Mouse (Mus musculus) midbrain, embryonic 13.5 days (tissue): Measurements from ENCODE around the gene Magi1. TPM values are rescaled to one million over a fixed set of nuclear protein-coding genes. Genes with fewer than 3 reads are reported as not detected.

ENCODE experiments used
- ATAC-seq: fragments of 200-750 bp; cut with Nextera tagmentation; 2 replicates; pipeline ENCODE4 v1.8.0; 2017; ENCODE audit warnings: mild to moderate bottlenecking, moderate TSS enrichment, moderate library complexity
- H3K27ac ChIP-seq: fragments of 300-500 bp; sonication (generic); 2 replicates; pipeline ENCODE4 v1.5.1; 2015; ENCODE audit warnings: inconsistent platforms, mild to moderate bottlenecking, moderate library complexity
- H3K27me3 ChIP-seq: fragments of 300-500 bp; sonication (generic); 2 replicates; pipeline ENCODE4 v1.6.1; 2015; ENCODE audit warnings: mild to moderate bottlenecking, inconsistent platforms
- H3K36me3 ChIP-seq: fragments of 300-500 bp; sonication (generic); 2 replicates; pipeline ENCODE4 v1.6.1; 2015; ENCODE audit warnings: mild to moderate bottlenecking, inconsistent platforms
- H3K4me1 ChIP-seq: fragments of 300-500 bp; sonication (generic); replicated peaks from 2 replicates; pipeline ENCODE4 v1.6.1; 2015; ENCODE audit warnings: inconsistent platforms
- H3K4me2 ChIP-seq: fragments of 300-500 bp; sonication (generic); replicated peaks from 2 replicates; pipeline ENCODE4 v1.6.1; 2015; ENCODE audit warnings: moderate library complexity, mild to moderate bottlenecking, inconsistent platforms
- H3K4me3 ChIP-seq: fragments of 300-500 bp; sonication (generic); replicated peaks from 2 replicates; pipeline ENCODE4 v1.5.1; 2015; ENCODE audit warnings: mild to moderate bottlenecking, inconsistent platforms
- H3K9ac ChIP-seq: fragments of 300-500 bp; sonication (generic); replicated peaks from 2 replicates; pipeline ENCODE4 v1.6.1; 2015; ENCODE audit warnings: mild to moderate bottlenecking, inconsistent platforms
- H3K9me3 ChIP-seq: fragments of 300-500 bp; sonication (generic); 2 replicates; pipeline ENCODE4 v1.6.1; 2016; ENCODE audit warnings: mild to moderate bottlenecking, inconsistent platforms
- WGBS: fragments of 180-500 bp; shearing (Covaris S2); methylation state at CpG from one replicate; pipeline ENCODE4 v1.1.7; 2015; 5-methylcytosine and 5-hydroxymethylcytosine counted together
- polyA plus RNA-seq: library from polyadenylated mRNA; unstranded; fragments of >200 nt; fragmentation: Nextera tagmentation; extraction: Ambion mirVana; gene quantifications from 2 replicates; pipeline ENCODE4 v1.2.1, GENCODE M21; 2015

Gene Magi1
- polyA plus RNA-seq, 1 experiment from 2014 or later, result 39.4 TPM

DNA sequence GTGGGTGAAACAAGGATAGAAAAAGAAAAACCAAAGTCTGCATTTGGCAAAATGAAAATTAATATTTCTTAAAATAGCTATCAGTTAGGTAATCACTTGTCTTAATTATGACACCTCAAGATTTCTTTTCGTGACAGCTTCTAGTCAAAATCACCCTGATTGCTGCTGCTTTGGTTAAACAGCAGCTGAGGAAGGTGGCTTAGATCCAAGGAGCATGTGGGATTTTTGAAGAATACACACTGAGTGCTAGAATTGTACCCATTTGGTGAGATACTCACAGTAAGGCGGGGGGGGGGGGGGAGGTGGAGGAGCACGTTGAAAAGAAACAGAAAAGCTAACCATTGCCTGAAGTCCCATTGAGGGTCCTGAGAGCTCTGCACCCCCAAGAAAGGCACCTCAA lies 438.2 kb downstream of the Magi1 start:
- no peak for ATAC-seq

DNA sequence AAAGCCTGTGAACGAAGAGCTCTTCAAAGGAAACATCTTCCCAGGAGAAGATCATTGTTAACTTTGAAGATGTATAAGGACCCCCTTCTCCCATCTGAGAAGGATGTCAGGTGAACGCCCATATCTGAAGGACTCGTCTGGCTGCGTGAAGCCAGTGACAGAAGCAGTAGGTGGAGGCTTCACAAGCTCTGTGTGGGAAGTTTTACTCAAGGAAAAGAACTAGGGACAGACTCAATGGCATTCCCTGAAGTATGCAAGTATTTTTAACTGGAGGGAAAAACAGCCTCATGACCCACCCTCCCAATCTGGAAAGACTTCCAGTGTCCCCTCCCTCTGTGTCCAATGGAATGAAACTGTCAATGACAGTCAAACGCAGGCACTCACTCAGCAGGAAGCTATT lies 438.6 kb downstream of the Magi1 start:
- no peak for ATAC-seq
- 60% methylated on average over 5 of the region's 5 CpGs for WGBS
- H3K36me3 ChIP-seq, result no peaks in the 10 kb centered on the region
- no peak overlapping the region for H3K4me2 ChIP-seq
- no peaks in the 10 kb centered on the region for H3K27me3 ChIP-seq
- no peaks in the 10 kb centered on the region for H3K9me3 ChIP-seq
- peak overlapping the region; percentile 51; the same call in 1 of the 2 replicates for H3K27ac ChIP-seq
- H3K4me3 ChIP-seq, result no peak overlapping the region
- H3K4me1 ChIP-seq, result peaks cover 50% of the 10 kb centered on the region
- H3K9ac ChIP-seq, result no peak overlapping the region

More for the DNA sequence above, 438.2 kb downstream of the Magi1 start:
- no peak overlapping the region for H3K27ac ChIP-seq
- H3K36me3 ChIP-seq, result no peaks in the 10 kb centered on the region
- no peaks in the 10 kb centered on the region for H3K9me3 ChIP-seq
- peaks cover 54% of the 10 kb centered on the region for H3K4me1 ChIP-seq
- no peak overlapping the region for H3K9ac ChIP-seq
- WGBS, result 68% methylated on average over 3 of the region's 3 CpGs
- no peak overlapping the region for H3K4me2 ChIP-seq
- H3K27me3 ChIP-seq, result no peaks in the 10 kb centered on the region
- no peak overlapping the region for H3K4me3 ChIP-seq

GRCm38 (mm10) chr6:93844576-93844975 lies 439.1 kb downstream of the Magi1 start:
- Histone ChIP-seq H3K4me2 (no peak overlapping the region), H3K9ac (no peak overlapping the region), H3K36me3 (no peaks in the 10 kb centered on the region), H3K4me3 (no peak overlapping the region), H3K27me3 (no peaks in the 10 kb centered on the region), H3K9me3 (no peaks in the 10 kb centered on the region), H3K27ac (no peak overlapping the region; the same call in 1 of the 2 replicates), H3K4me1 (peaks cover 50% of the 10 kb centered on the region)
- WGBS, result 58% methylated on average over 5 of the region's 5 CpGs
- no peak for ATAC-seq

DNA sequence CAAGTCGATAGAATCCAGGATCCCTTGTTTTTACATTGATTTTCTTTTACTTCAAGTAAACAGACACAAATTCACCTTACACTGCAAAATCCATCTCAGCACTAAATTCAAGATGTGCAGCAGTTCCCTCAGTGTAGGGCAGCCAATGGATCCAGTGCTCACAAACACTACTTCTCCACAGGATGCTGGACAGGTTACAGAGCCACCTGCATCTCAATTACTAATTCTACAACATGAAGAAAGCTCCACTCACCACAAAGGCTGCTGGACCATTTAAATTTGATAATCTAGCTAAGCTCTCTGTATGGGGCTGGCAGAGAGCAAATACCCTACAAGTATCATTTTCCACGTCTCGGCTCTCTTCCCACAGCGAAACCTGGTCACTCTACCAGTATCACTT lies 445.3 kb downstream of the Magi1 start:
- H3K9me3 ChIP-seq, result no peaks in the 10 kb centered on the region
- H3K36me3 ChIP-seq, result no peaks in the 10 kb centered on the region
- WGBS, result 77% methylated on average over 4 of the region's 4 CpGs
- H3K4me2 ChIP-seq, result no peak overlapping the region
- no peak overlapping the region for H3K4me3 ChIP-seq
- H3K27ac ChIP-seq, result no peak overlapping the region
- no peak for ATAC-seq
- no peak overlapping the region for H3K9ac ChIP-seq
- H3K4me1 ChIP-seq, result peaks cover 34% of the 10 kb centered on the region
- no peaks in the 10 kb centered on the region for H3K27me3 ChIP-seq

- no peaks in the 10 kb centered on the region for H3K36me3 ChIP-seq
- H3K9ac ChIP-seq, result no peak overlapping the region
- no peaks in the 10 kb centered on the region for H3K27me3 ChIP-seq
- H3K4me1 ChIP-seq, result peaks cover 46% of the 10 kb centered on the region
- no peak for ATAC-seq
- no peak overlapping the region for H3K4me3 ChIP-seq
- H3K27ac ChIP-seq, result no peak overlapping the region
- H3K9me3 ChIP-seq, result no peaks in the 10 kb centered on the region
- 94% methylated on average over 5 of the region's 5 CpGs for WGBS
- no peak overlapping the region for H3K4me2 ChIP-seq
Observed at GRCm38 (mm10) chr6:93836585-93836984, 447.1 kb downstream of the Magi1 start.

- H3K27ac ChIP-seq, result peak overlapping the region; percentile 45; the same call in 1 of the 2 replicates
- H3K9ac ChIP-seq, result no peak overlapping the region
- H3K4me1 ChIP-seq, result peaks cover 54% of the 10 kb centered on the region
- no peaks in the 10 kb centered on the region for H3K27me3 ChIP-seq
- no peak overlapping the region for H3K4me2 ChIP-seq
- H3K36me3 ChIP-seq, result no peaks in the 10 kb centered on the region
- ATAC-seq, result no peak
- no peaks in the 10 kb centered on the region for H3K9me3 ChIP-seq
- H3K4me3 ChIP-seq, result no peak overlapping the region
- WGBS, result 89% methylated on average over 4 of the region's 4 CpGs
Observed at GRCm38 (mm10) chr6:93835211-93835610, 448.5 kb downstream of the Magi1 start.

GRCm38 (mm10) chr6:93828262-93828661 lies 455.5 kb downstream of the Magi1 start:
- Histone ChIP-seq H3K36me3 (no peaks in the 10 kb centered on the region), H3K4me2 (no peak overlapping the region), H3K4me1 (peaks cover 47% of the 10 kb centered on the region), H3K4me3 (no peak overlapping the region), H3K27me3 (no peaks in the 10 kb centered on the region), H3K9me3 (no peaks in the 10 kb centered on the region), H3K9ac (no peak overlapping the region), H3K27ac (no peak overlapping the region)
- 80% methylated on average over 6 of the region's 6 CpGs for WGBS
- no peak for ATAC-seq

- no peaks in the 10 kb centered on the region for H3K36me3 ChIP-seq
- H3K27ac ChIP-seq, result no peak overlapping the region
- no peak for ATAC-seq
- no peak overlapping the region for H3K4me2 ChIP-seq
- no peaks in the 10 kb centered on the region for H3K9me3 ChIP-seq
- no peak overlapping the region for H3K9ac ChIP-seq
- H3K27me3 ChIP-seq, result no peaks in the 10 kb centered on the region
- 74% methylated on average over 4 of the region's 4 CpGs for WGBS
- H3K4me1 ChIP-seq, result peaks cover 47% of the 10 kb centered on the region
- H3K4me3 ChIP-seq, result no peak overlapping the region
Observed at GRCm38 (mm10) chr6:93826875-93827274, 456.8 kb downstream of the Magi1 start.

DNA sequence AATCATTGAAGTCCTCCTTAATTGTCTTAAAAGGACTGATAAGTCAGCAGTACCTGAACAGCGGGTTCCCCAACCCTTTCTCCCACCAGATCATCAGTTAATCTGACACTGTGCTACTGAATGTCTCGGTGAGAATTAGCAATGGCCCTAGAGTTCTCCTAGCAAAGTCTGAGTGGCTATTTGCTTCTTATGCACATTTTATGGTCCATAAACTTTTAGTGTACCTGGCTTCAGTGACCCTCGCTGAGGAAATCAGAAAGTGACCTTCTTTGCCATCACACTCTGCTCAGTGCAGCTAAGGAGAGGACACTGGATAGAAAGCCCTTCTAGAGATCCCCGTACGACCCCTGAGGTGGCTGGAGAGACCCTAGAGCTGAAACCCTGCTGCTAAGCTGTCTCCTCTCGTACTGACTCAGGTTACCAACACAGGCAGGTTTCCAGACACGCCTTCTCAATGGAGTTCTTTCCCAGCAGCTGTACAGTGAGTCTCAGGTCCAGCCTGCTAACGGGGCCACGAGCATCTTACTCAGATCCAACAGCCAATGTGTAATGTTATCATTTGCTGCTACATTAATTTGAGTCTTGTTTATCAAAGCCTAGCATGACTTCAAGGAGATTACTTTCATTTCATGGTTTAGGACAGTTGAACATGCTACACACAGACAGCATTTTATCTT lies 461.4 kb downstream of the Magi1 start:
- Histone ChIP-seq H3K4me1 (peaks cover 63% of the 10 kb centered on the region), H3K9me3 (no peaks in the 10 kb centered on the region), H3K36me3 (no peaks in the 10 kb centered on the region), H3K4me3 (no peak overlapping the region), H3K27me3 (no peaks in the 10 kb centered on the region), H3K27ac (peak overlapping the region; percentile 19), H3K9ac (no peak overlapping the region), H3K4me2 (no peak overlapping the region)
- ATAC-seq, result no peak
- WGBS, result 80% methylated on average over 9 of the region's 9 CpGs

GRCm38 (mm10) chr6:93821512-93821911 lies 462.2 kb downstream of the Magi1 start:
- 21% methylated on average over 7 of the region's 7 CpGs for WGBS
- Histone ChIP-seq H3K4me3 (no peak overlapping the region), H3K9me3 (no peaks in the 10 kb centered on the region), H3K9ac (no peak overlapping the region), H3K4me1 (peaks cover 70% of the 10 kb centered on the region), H3K36me3 (no peaks in the 10 kb centered on the region), H3K27ac (peak overlapping the region; percentile 88), H3K27me3 (no peaks in the 10 kb centered on the region), H3K4me2 (no peak overlapping the region)
- ATAC-seq, result no peak

GRCm38 (mm10) chr6:93819888-93820287 lies 463.8 kb downstream of the Magi1 start:
- Histone ChIP-seq H3K4me2 (peak overlapping the region; percentile 30), H3K36me3 (no peaks in the 10 kb centered on the region), H3K4me1 (peaks cover 76% of the 10 kb centered on the region), H3K4me3 (no peak overlapping the region), H3K9ac (peak overlapping the region; percentile 16; the same call in 1 of the 2 replicates), H3K9me3 (no peaks in the 10 kb centered on the region), H3K27me3 (no peaks in the 10 kb centered on the region), H3K27ac (peak overlapping the region; percentile 88)
- ATAC-seq, result peak; percentile 98
- 5% methylated on average over 6 of the region's 6 CpGs for WGBS

DNA sequence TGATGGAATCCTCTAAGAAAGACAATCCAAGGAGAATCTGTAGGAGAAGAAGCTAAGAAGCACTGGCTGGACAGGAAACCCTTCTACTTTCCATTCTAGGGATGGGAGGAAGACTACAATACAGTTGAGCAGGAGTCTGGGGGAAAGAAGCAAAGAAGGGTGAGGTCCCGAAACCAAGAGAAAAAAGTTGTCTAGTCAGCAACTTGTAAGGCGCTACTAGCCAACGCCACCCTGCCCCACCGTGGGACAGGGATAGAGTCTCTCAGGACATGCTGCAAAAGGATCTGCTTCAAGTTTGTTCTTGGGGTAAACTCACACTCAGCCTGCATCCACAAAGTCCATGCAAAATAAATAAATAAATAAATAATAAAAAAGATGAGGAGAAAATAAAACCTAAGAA lies 464.4 kb downstream of the Magi1 start:
- peaks cover 71% of the 10 kb centered on the region for H3K4me1 ChIP-seq
- H3K27me3 ChIP-seq, result no peaks in the 10 kb centered on the region
- H3K9ac ChIP-seq, result no peak overlapping the region
- H3K4me2 ChIP-seq, result no peak overlapping the region
- peak overlapping the region; percentile 88 for H3K27ac ChIP-seq
- no peaks in the 10 kb centered on the region for H3K9me3 ChIP-seq
- no peaks in the 10 kb centered on the region; the same call in 1 of the 2 replicates for H3K36me3 ChIP-seq
- WGBS, result 90% methylated on average over 4 of the region's 4 CpGs
- no peak overlapping the region for H3K4me3 ChIP-seq
- ATAC-seq, result no peak

GRCm38 (mm10) chr6:93818494-93818893 lies 465.2 kb downstream of the Magi1 start:
- peaks cover 71% of the 10 kb centered on the region for H3K4me1 ChIP-seq
- no peak overlapping the region for H3K4me3 ChIP-seq
- H3K4me2 ChIP-seq, result no peak overlapping the region
- H3K27ac ChIP-seq, result no peak overlapping the region
- peaks cover 4% of the 10 kb centered on the region; the same call in 1 of the 2 replicates for H3K36me3 ChIP-seq
- no peak overlapping the region for H3K9ac ChIP-seq
- WGBS, result 78% methylated on average over 4 of the region's 4 CpGs
- no peaks in the 10 kb centered on the region for H3K27me3 ChIP-seq
- ATAC-seq, result no peak
- H3K9me3 ChIP-seq, result no peaks in the 10 kb centered on the region
